Mouse (Mus musculus) stomach, postnatal 0 days (tissue): ENCODE results near the gene Tomt. TPM values are rescaled to one million over a fixed set of nuclear protein-coding genes. Genes with fewer than 3 reads are reported as not detected.
A peak's percentile ranks its signal among the peaks of the same experiment; 100 is the strongest.

Experiments
- ATAC-seq: fragments of 200-750 bp; cut with Nextera tagmentation; 2 replicates; pipeline ENCODE4 v1.8.0; 2017; ENCODE audit not compliant: low FRiP score, low TSS enrichment
- DNase-seq: peaks from one replicate; pipeline ENCODE4 v3.0.0-alpha.2; 2016; ENCODE audit warnings: low spot score
- H3K27ac ChIP-seq: fragments of 300-500 bp; sonication (generic); replicated peaks from 2 replicates; pipeline ENCODE4 v1.5.1; 2014; ENCODE audit warnings: mild to moderate bottlenecking, control low read depth
- H3K27me3 ChIP-seq: fragments of 300-500 bp; sonication (generic); 2 replicates; pipeline ENCODE4 v1.6.1; 2014; ENCODE audit warnings: low read length; ENCODE audit not compliant: control insufficient read depth, insufficient read depth
- H3K36me3 ChIP-seq: fragments of 300-500 bp; sonication (generic); 2 replicates; pipeline ENCODE4 v1.6.1; 2014; ENCODE audit warnings: low read length, mixed read lengths; ENCODE audit not compliant: control insufficient read depth, insufficient read depth
- H3K4me1 ChIP-seq: fragments of 300-500 bp; sonication (generic); replicated peaks from 2 replicates; pipeline ENCODE4 v1.6.1; 2014; ENCODE audit warnings: antibody characterized with exemption; ENCODE audit not compliant: control insufficient read depth, insufficient read depth
- H3K4me2 ChIP-seq: fragments of 300-500 bp; sonication (generic); replicated peaks from 2 replicates; pipeline ENCODE4 v1.6.1; 2014; ENCODE audit warnings: low read depth, mild to moderate bottlenecking, control low read depth, moderate library complexity
- H3K4me3 ChIP-seq: fragments of 300-500 bp; sonication (generic); 2 replicates; pipeline ENCODE4 v1.5.1; 2014; ENCODE audit warnings: low read depth, low read length, control low read depth
- H3K9ac ChIP-seq: fragments of 300-500 bp; sonication (generic); 2 replicates; pipeline ENCODE4 v1.6.1; 2014; ENCODE audit warnings: mild to moderate bottlenecking, low read length, control low read depth, mixed read lengths
- H3K9me3 ChIP-seq: fragments of 300-500 bp; sonication (generic); 2 replicates; pipeline ENCODE4 v1.6.1; 2016; ENCODE audit warnings: low read length; ENCODE audit not compliant: control insufficient read depth
- CTCF ChIP-seq: IDR thresholded peaks from 2 replicates; pipeline ENCODE4 v1.5.1; 2016; ENCODE audit warnings: antibody characterized with exemption, low read depth, mild to moderate bottlenecking, moderate library complexity
- EP300 ChIP-seq: optimal IDR thresholded peaks from 2 replicates; pipeline ENCODE3; 2016; ENCODE audit warnings: antibody characterized with exemption
- whole genome bisulfite sequencing: fragments of 180-500 bp; shearing (Covaris S2); extraction: QIAGEN DNeasy Blood & Tissue Kit; methylation state at CpG from one replicate; pipeline ENCODE4 v1.1.7; 2014; 5-methylcytosine and 5-hydroxymethylcytosine counted together
- polyA plus RNA-seq: library from polyadenylated mRNA; unstranded; fragments of >200 nt; fragmentation: Nextera tagmentation; extraction: Ambion mirVana; gene quantifications from 2 replicates; pipeline ENCODE4 v1.2.1, GENCODE M21; 2015

Tomt gene
- polyA plus RNA-seq, 1 experiment from 2014 or later, result not detected

- no peaks in the 10 kb centered on the region for H3K9me3 ChIP-seq
- WGBS, result 87% methylated on average over 16 of the region's 16 CpGs
- no peaks in the 10 kb centered on the region for H3K36me3 ChIP-seq
- H3K4me2 ChIP-seq, result no peak overlapping the region
- H3K27me3 ChIP-seq, result no peaks in the 10 kb centered on the region
- no peak overlapping the region for H3K4me3 ChIP-seq
- no peak for DNase-seq
- no peaks in the 10 kb centered on the region for H3K4me1 ChIP-seq
- H3K9ac ChIP-seq, result no peak overlapping the region
- ATAC-seq, result no peak
- no peak overlapping the region for H3K27ac ChIP-seq
- TF ChIP-seq CTCF (no peak), EP300 (no peak)
Measured at GRCm38 (mm10) chr7:101900331-101901097, 5.6 kb downstream of the Tomt start.

- Histone ChIP-seq H3K36me3 (no peaks in the 10 kb centered on the region), H3K4me1 (no peaks in the 10 kb centered on the region), H3K4me2 (peak overlapping the region; percentile 57), H3K27ac (peak overlapping the region; percentile 89), H3K4me3 (peak overlapping the region; percentile 51), H3K27me3 (no peaks in the 10 kb centered on the region), H3K9me3 (no peaks in the 10 kb centered on the region), H3K9ac (peak overlapping the region; percentile 62)
- ATAC-seq, result peak; percentile 98
- WGBS, result under 1% methylated on average over 57 of the region's 57 CpGs
- peak; percentile 96 for DNase-seq
- TF ChIP-seq EP300 (peak; percentile 43), CTCF (no peak; the same call in 1 of the 2 replicates)
Measured at GRCm38 (mm10) chr7:101896104-101897066, 9.8 kb downstream of the Tomt start.

GRCm38 (mm10) chr7:101895695-101896094, 10.5 kb downstream of the Tomt start:
- Histone ChIP-seq H3K36me3 (no peaks in the 10 kb centered on the region), H3K9me3 (no peaks in the 10 kb centered on the region), H3K27ac (no peak overlapping the region; the same call in 1 of the 2 replicates), H3K27me3 (no peaks in the 10 kb centered on the region), H3K4me3 (peak overlapping the region; percentile 51), H3K4me2 (peak overlapping the region; percentile 30), H3K9ac (peak overlapping the region; percentile 43; the same call in 1 of the 2 replicates), H3K4me1 (no peaks in the 10 kb centered on the region)
- TF ChIP-seq CTCF, result peak; percentile 37
- TF ChIP-seq EP300, result no peak
- ATAC-seq, result no peak
- no peak for DNase-seq
- 29% methylated on average over 9 of the region's 9 CpGs for WGBS

- ATAC-seq, result no peak
- DNase-seq, result no peak
- Histone ChIP-seq H3K36me3 (no peaks in the 10 kb centered on the region), H3K27ac (no peak overlapping the region), H3K9me3 (no peaks in the 10 kb centered on the region), H3K4me2 (no peak overlapping the region), H3K4me1 (no peaks in the 10 kb centered on the region), H3K4me3 (no peak overlapping the region), H3K9ac (no peak overlapping the region), H3K27me3 (no peaks in the 10 kb centered on the region)
- 70% methylated on average over 4 of the region's 4 CpGs for WGBS
- TF ChIP-seq EP300 (no peak), CTCF (no peak)
Measured at GRCm38 (mm10) chr7:101888460-101888859, 17.7 kb downstream of the Tomt start.

- 85% methylated on average over 6 of the region's 6 CpGs for WGBS
- DNase-seq (no peak), ATAC-seq (no peak)
Measured at GRCm38 (mm10) chr7:101886274-101886673, 19.9 kb downstream of the Tomt start.

More at GRCm38 (mm10) chr7:101886274-101886673, 19.9 kb downstream of the Tomt start:
- H3K36me3 ChIP-seq, result no peaks in the 10 kb centered on the region
- no peak overlapping the region for H3K4me3 ChIP-seq
- H3K9ac ChIP-seq, result no peak overlapping the region
- no peak overlapping the region for H3K27ac ChIP-seq
- no peaks in the 10 kb centered on the region for H3K9me3 ChIP-seq
- H3K4me1 ChIP-seq, result no peaks in the 10 kb centered on the region
- no peak for TF ChIP-seq CTCF
- no peak overlapping the region for H3K4me2 ChIP-seq
- H3K27me3 ChIP-seq, result no peaks in the 10 kb centered on the region
